Mouse (Mus musculus) MEL-GATA-1-ER (cell line): Measurements from ENCODE around the gene Ube2l3.
"Not testable (repeated sequence)": the region's sequence is repeated elsewhere in the genome, so short reads cannot be mapped to it uniquely, and the experiment has no call there.

Source experiments
- DNase-seq: peaks from one replicate; pipeline ENCODE4 v3.0.0-alpha.2; 2012; ENCODE audit warnings: low read depth; ENCODE audit errors: extremely low read depth

Ube2l3 gene

DNA sequence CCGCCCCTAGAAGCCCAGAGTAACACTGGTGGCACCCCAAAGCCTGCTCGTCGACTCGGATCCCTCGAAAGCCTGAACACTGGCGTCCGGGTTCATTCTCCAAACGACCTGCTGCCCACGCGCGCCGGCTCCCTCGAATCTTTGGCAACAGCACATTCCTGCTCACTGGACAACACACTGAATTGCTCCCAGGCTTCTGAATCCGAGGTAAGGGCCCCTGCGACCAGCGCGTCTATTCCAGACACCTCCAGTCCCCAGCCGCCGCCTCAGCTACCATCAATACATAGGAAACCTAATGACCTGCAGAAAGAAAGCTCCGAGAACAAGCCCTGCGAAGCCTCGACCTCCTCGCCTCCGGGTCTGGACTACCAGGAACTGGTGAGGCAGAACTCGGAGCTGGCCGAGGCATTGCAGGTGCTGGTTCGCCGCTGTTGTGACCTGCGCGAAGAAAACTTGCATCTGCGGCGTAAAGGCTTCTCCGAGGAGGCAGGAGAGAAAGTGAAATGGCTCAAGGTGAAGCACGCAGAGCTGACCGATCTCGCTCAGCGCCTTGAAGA, 7.0 kb upstream of the Ube2l3 start:
- no peak for DNase-seq

DNA sequence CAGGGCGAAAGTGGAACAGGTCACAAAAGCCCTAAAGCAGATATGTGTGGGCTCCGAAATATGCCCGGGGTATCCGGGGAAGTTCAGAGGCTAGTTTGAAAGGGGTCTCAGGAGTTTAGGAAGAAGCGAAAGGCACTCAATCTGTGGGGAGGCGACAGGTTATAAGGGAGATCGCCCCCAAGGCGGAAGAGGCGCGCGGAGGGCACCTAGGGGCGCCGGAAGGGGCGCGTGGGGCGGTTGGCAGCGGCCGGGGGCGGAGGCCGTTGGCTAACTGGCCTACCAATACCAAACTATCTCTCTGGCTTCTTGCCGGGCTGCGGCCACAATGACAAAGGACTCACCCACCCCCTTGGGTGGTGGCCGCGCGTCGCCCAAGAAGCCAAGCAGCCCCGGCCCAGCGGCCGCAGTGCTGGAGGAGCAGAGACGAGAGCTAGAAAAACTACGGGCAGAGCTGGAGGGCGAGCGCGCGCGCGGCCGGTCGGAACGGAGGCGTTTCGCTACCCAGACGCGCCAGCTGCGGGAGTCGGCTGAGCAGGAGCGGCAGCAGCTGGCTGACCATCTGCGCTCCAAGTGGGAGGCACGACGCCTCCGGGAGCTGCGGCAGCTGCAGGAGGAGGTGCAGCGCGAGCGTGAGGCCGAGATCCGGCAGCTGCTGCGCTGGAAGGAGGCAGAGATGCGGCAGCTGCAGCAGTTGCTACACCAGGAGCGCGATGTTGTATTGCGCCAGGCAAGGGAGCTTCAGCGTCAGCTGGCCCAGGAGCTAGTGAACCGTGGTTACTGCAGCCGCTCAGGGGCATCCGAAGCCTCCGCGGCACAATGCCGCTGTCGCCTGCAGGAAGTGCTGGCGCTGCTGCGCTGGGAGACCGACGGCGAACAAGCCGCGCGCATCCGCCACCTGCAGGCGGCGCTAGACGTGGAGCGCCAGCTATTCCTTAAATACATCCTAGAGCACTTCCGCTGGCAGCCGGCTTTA, 6.2 kb upstream of the Ube2l3 start, which contains the start of gene Rimbp3:
TSS of gene Rimbp3 (plus strand) at position 215 of the 973 bp plus-strand sequence.
- DNase-seq = peak; percentile 72

GRCm38 (mm10) chr16:17204990-17205389, 2.5 kb upstream of the Ube2l3 start:
- DNase-seq = no peak

- DNase-seq = no peak
These were observed 472 bp downstream of the Ube2l3 start for GRCm38 (mm10) chr16:17201977-17202376.

GRCm38 (mm10) chr16:17200953-17201707, 1.3 kb downstream of the Ube2l3 start:
- no peak for DNase-seq

DNA sequence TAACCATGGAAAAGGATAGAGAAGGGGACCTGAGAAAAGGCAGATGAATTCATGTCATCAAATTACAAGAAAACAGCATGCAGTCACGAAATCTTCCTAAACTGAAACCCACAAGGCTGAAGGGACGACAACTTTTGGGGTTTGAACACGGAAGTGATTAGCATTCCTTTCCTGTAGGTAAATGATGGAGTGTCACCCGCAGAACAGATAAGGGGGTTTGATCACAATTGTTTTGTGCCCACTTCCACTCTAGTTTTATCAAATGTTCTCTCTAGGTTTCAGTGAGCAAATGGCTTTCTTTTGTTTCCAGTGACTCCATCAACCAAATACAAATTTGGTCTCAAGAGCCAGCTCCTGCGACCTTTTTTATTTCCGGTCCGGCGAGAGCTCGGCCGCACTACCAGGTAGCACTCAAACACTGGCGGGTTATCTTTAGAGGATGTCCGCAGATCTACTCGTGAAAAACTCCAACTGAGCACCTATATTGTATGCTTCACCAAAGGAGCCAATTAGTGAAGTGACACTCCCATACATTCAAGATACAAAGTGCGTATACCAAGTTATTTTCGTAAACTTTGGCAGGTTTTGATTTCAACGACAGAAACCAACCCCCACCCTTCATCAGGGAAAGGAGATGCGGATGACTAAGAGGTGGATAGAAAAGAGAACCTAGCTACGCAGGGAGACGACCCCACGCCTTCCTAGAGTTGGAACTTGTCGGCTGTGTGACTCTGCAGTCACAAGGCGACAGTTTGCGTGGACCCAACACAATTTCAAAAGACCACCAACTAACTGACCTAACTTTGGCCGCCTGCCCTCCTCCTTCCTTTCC, 2.1 kb downstream of the Ube2l3 start:
- DNase-seq = no peak

DNA sequence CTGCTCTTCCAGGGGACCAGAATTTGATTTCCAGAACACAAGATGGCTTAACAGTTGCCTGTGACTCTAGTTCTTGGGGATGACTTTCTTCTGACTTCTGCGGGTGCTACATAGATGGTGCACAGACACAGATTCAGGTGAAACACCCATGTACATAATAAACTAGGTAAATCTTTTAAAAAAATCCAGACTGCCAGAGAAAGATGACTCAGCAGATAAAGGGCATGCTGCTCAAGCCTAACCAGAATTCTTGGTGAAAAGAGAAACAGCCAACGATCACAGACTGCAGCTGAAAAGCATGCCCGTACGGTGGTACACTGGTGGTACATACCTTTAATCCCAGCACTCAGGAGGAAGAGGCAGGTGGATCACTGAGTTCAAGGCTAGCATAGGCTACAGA, 8.6 kb downstream of the Ube2l3 start:
- DNase-seq = no peak

DNA sequence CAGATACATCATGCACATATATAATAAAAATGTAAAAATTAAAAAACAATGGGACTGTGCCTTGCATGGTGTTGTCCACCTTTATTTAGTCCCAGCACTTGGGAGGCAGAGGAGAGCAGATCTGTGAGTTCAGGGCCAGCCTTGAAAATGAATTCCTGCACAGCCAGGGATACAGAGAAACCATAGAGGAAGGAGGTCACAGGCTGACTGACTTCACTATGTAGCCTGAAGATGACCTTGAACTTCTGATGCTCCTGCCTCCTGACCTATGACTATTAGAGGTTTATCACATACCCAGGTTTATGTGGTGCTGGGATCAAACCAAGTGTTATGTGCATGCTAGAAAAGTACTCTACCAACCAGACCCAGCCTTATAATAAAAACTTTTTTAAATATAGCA, 17.0 kb downstream of the Ube2l3 start:
- DNase-seq = no peak

DNA sequence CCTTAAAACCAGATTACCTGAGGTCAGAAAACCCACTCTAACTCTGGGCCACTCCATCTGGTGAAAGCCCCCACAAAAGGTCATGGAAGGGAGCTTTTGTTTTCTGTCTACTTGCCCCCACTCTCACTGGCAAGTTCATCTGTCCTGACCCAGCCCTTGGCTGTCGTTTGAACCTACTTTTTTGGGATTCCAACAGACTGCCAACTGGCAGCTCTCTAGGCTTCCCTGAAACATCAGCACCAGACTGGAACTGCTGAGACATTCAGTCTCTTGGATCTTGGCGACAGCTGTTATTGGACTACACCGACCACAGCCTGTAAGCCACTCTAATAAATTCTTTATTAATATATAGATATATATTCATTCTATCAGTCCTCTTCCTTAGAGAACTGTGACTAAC, 19.4 kb downstream of the Ube2l3 start:
- DNase-seq = no peak

DNA sequence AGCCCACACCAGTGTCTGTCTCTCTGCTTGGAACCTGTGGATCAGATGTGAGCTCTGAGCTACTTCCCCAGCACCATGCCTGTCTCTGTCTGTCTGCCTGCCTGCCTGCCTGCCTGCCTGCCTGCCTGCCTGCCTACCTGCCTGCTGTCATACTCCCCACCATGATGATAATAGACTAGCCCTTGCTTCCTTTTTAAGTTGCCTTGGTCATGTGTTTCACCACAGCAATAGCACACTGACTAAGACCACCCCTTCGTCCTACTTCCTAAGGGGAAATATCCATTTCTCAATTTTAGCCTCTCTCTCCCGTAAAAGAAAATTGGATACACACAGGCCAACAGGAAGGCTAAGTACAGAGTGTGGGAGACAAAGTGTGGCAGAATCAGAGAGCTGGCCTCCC, 20.3 kb downstream of the Ube2l3 start:
- DNase-seq = no peak

GRCm38 (mm10) chr16:17181382-17181781, 21.1 kb downstream of the Ube2l3 start:
- DNase-seq = peak; percentile 97

- no peak for DNase-seq
These were observed 22.7 kb downstream of the Ube2l3 start for GRCm38 (mm10) chr16:17179706-17180105.

GRCm38 (mm10) chr16:17177623-17178170, 24.8 kb downstream of the Ube2l3 start:
- DNase-seq = no peak

DNA sequence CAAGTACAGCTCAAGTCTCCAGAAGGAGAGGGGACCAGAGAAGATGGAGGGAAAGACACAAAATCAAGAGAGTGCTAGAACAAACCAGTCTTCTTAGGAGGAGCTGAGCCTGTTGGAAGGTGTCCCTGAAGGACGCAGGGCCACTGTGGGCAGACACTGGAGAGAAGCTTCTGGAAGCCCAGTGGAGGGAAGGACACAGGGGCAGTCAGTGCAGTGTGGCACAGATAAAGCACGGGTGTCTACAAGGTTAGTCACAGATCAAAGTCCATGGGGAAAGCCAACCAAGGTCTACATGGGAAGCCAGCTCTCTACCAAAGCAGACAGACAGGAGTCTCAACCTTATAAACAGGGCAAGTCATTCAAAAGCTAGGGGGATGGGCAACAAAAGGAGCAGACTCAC, 26.7 kb downstream of the Ube2l3 start:
- no peak for DNase-seq

- no peak for DNase-seq
These were observed 34.4 kb downstream of the Ube2l3 start for GRCm38 (mm10) chr16:17168049-17168448.

DNA sequence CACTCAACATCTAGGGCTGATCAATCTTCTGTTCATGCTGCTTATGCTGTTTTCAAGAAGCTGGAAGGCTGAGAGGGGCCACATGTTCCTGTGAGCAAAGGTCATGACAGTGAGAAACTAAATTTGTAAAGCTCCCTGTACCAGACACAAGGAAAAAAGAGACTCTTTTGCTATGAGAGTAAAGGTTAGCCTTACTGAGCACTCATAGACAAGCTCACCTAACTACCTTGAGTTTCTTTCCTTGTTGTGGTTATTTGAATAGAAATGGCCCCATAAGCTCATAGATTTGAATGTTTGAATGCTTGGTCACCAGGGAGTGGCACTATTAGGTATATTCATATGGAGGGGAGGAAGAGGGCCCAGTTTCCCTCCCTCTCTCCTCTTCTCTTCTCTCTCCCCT, 35.3 kb downstream of the Ube2l3 start:
- no peak for DNase-seq

DNA sequence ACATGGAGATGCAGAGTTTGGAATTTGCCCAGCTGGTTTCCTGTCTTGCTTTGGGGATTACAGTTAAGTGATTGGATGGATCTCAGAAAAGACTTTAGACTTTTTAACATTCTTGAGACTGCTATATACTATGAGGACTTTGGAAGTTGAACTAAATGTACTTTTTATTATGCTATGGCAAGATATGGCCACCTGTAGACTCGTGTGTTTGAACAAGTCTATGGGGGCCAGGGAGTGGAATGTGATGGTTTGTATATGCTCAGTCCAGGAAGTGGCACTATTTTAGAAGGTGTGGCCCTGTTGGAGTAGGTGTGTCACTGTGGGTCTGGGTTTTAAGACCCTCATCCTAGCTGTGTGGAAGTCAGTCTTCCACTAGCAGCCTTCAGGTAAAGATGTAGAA, 37.0 kb downstream of the Ube2l3 start:
- not testable (repeated sequence) for DNase-seq

DNA sequence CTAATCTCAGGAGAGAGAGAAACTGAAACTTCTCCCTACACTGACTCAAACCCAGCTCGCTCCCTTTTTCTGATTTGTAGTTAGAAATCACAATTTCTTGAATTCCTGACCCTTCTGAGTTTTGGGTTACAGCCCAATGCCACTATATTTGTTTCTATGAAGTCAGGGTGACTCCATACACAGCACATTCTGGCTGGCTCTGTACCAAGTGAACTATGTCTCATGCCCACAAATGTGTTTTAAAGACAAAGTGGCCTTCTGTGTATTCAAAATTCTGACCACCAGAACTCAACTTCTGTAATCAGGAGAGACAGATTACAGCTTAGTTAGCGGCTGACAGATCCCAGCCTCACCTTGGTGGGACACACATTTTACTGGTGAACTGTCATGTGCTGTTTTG, 48.1 kb downstream of the Ube2l3 start:
- DNase-seq = no peak

DNA sequence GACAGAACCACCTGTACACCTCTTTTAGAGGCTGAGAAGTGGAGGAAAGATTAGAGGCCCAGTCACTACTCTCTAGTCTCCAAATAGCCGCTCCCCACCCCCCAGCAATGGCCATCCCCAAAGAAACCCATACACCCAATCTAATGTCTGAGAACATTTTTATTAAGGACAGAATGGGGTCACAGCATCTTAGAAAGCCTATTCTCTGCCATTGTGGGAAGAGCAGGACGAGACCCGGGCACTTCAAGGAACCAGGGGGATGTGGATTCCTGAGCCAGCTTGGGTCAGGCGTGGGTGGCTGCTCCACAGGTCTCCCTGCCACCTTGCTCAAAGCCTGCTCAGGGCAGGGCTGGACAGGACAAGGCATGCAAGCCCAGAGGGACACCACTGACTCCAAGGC, 50.6 kb downstream of the Ube2l3 start:
- DNase-seq = no peak

DNA sequence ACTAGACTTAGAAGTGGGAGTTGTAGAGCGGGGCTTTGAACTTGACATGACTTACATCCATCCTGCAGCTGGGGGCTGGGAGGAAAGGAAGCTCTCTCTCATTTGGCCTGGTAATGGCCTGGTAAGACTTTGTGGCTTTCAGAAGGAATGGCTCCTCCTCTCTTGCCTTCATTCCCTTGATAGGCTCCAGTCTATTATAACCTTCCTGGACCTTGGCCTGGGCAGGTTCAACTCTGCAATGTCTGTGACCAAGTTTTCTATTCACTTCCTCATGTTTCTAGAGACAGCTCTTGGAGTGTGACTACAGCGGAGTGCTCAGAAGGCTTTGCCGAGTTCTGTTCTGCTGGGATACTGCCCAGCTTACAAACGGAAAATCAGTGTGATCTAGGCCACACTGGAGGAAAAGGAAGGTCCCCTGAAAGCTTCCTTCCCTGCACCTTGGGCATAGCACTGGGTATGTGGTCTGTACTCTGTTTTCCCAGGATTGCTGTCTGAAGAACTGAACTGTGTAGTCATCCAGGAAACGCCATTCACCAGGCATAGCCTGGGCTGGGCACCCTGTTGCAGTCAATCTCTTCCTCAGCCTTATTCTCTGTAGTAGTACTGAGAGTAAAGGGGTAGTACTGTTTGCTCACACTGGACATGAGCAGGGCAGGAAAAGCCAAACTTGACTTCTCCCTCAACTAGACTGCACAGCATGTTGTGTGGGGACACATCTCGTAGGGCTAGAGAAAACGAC, 51.8 kb downstream of the Ube2l3 start:
- DNase-seq = no peak
